Mouse (Mus musculus): Measurements from ENCODE around the gene Commd8.
A peak's percentile ranks its signal among the peaks of the same experiment; 100 is the strongest.

DNA sequence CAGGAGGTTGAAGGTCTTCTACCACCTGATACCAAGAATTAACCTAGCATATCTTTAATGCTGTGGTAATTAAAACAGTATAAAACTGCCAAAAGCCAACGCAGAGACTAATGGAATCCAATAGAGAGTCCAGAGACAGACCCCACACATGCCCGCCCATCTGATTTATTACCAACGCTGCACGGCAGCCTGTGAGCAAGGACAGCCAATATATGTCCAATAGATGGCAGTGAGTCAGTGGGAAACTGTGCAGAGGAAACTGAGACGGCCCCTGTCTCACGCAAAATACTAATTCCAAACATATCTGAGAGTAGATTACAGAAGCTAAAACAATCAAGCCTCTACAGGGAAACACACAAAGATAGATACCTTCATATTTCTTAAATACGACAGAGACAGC is 3.6 kb downstream of the Commd8 start:
- TF ChIP-seq CTCF (IDR thresholded peaks at IDR 0.05; ENCODE audit: low read depth) (0 out of 2 replicates have a peak, but pooled peaks have one; percentile 14), EP300 (IDR thresholded peaks at IDR 0.05; ENCODE audit: low read depth) (no peak)

Measured in liver, postnatal 0 days (tissue).